Mouse (Mus musculus): ENCODE data around the gene Dcpp2. TPM values are rescaled to one million over a fixed set of nuclear protein-coding genes. Genes with fewer than 3 reads are reported as not detected.
"Not testable (repeated sequence)": the region's sequence is repeated elsewhere in the genome, so short reads cannot be mapped to it uniquely, and the experiment has no call there.

The Dcpp2 gene
- not detected in 2 replicates for polyA plus RNA-seq (2015; fragmentation: Nextera tagmentation; extraction: Ambion mirVana)

- H3K27me3 ChIP-seq (ENCODE audit: control insufficient read depth, insufficient read depth, low read depth, low read length); ATAC-seq; H3K36me3 ChIP-seq (ENCODE audit: control insufficient read depth, insufficient read depth, low read length); H3K9me3 ChIP-seq (replicated peaks; ENCODE audit: control insufficient read depth, low read length, poor library complexity, severe bottlenecking); H3K4me3 ChIP-seq (ENCODE audit: low read depth, low read length); H3K4me2 ChIP-seq (ENCODE audit: low read length); H3K27ac ChIP-seq (ENCODE audit: low read length); H3K9ac ChIP-seq (ENCODE audit: low read depth, low read length); H3K4me1 ChIP-seq (ENCODE audit: control insufficient read depth, insufficient read depth, low read length): not testable (repeated sequence)
- WGBS, result 85% methylated on average over 4 of the region's 4 CpGs
Observed at GRCm38 (mm10) chr17:23880576-23880975, at the start of gene Dcpp2, which contains the start of gene Dcpp1. Gene Dcpp2 (plus strand): TSS chr17:23880880. Gene Dcpp1 (plus strand): TSS chr17:23880876.

- 100% methylated on average over 1 of the region's 1 CpGs for WGBS
- Histone ChIP-seq H3K9me3 (replicated peaks; ENCODE audit: control insufficient read depth, low read length, poor library complexity, severe bottlenecking) (no peaks in the 10 kb centered on the region), H3K27ac (ENCODE audit: low read length) (no peak overlapping the region), H3K4me2 (ENCODE audit: low read length) (no peak overlapping the region), H3K27me3 (ENCODE audit: control insufficient read depth, insufficient read depth, low read depth, low read length) (peaks cover 5% of the 10 kb centered on the region; the same call in 1 of the 2 replicates), H3K36me3 (ENCODE audit: control insufficient read depth, insufficient read depth, low read length) (peaks cover 5% of the 10 kb centered on the region; the same call in 1 of the 2 replicates), H3K4me3 (ENCODE audit: low read depth, low read length) (no peak overlapping the region), H3K4me1 (ENCODE audit: control insufficient read depth, insufficient read depth, low read length) (peaks cover 18% of the 10 kb centered on the region), H3K9ac (ENCODE audit: low read depth, low read length) (no peak overlapping the region)
- no peak for ATAC-seq
Observed at GRCm38 (mm10) chr17:23831201-23831600, 49.5 kb upstream of the Dcpp2 start.

GRCm38 (mm10) chr17:23836006-23836575 lies 44.6 kb upstream of the Dcpp2 start, which contains the start of gene Prss33:
Gene Prss33 (minus strand): TSS chr17:23836056.
- no peak within 1 kb of the TSS for H3K4me3 ChIP-seq (ENCODE audit: low read depth, low read length)
- no peak for ATAC-seq
- H3K27me3 ChIP-seq (ENCODE audit: control insufficient read depth, insufficient read depth, low read depth, low read length), result peaks cover 5% of the 10 kb centered on the region; the same call in 1 of the 2 replicates
- no peaks in the 10 kb centered on the region for H3K36me3 ChIP-seq (ENCODE audit: control insufficient read depth, insufficient read depth, low read length)
- H3K9ac ChIP-seq (ENCODE audit: low read depth, low read length), result no peak within 1 kb of the TSS
- no peak within 1 kb of the TSS for H3K27ac ChIP-seq (ENCODE audit: low read length)
- H3K4me2 ChIP-seq (ENCODE audit: low read length), result no peak within 1 kb of the TSS
- H3K4me1 ChIP-seq (ENCODE audit: control insufficient read depth, insufficient read depth, low read length), result no peaks in the 10 kb centered on the region
- WGBS, result 46% methylated on average over 8 of the region's 8 CpGs
- H3K9me3 ChIP-seq (replicated peaks; ENCODE audit: control insufficient read depth, low read length, poor library complexity, severe bottlenecking), result no peaks in the 10 kb centered on the region

- ATAC-seq, result no peak
- Histone ChIP-seq H3K9ac (ENCODE audit: low read depth, low read length) (no peak overlapping the region), H3K4me1 (ENCODE audit: control insufficient read depth, insufficient read depth, low read length) (no peaks in the 10 kb centered on the region), H3K4me2 (ENCODE audit: low read length) (no peak overlapping the region), H3K9me3 (replicated peaks; ENCODE audit: control insufficient read depth, low read length, poor library complexity, severe bottlenecking) (no peaks in the 10 kb centered on the region), H3K27me3 (ENCODE audit: control insufficient read depth, insufficient read depth, low read depth, low read length) (0 out of 2 replicates have a peak, but pooled peaks cover 2% of the 10 kb centered on the region), H3K36me3 (ENCODE audit: control insufficient read depth, insufficient read depth, low read length) (no peaks in the 10 kb centered on the region), H3K27ac (ENCODE audit: low read length) (no peak overlapping the region), H3K4me3 (ENCODE audit: low read depth, low read length) (no peak overlapping the region)
- 31% methylated on average over 4 of the region's 4 CpGs for WGBS
Observed at GRCm38 (mm10) chr17:23841145-23841544, 39.5 kb upstream of the Dcpp2 start.

GRCm38 (mm10) chr17:23843141-23843811 lies 37.4 kb upstream of the Dcpp2 start:
- ATAC-seq, result no peak
- H3K4me1 ChIP-seq (ENCODE audit: control insufficient read depth, insufficient read depth, low read length), result no peaks in the 10 kb centered on the region
- H3K9ac ChIP-seq (ENCODE audit: low read depth, low read length), result no peak overlapping the region
- 43% methylated on average over 23 of the region's 23 CpGs for WGBS
- no peaks in the 10 kb centered on the region for H3K9me3 ChIP-seq (replicated peaks; ENCODE audit: control insufficient read depth, low read length, poor library complexity, severe bottlenecking)
- H3K4me2 ChIP-seq (ENCODE audit: low read length), result peak overlapping the region; percentile 29
- no peaks in the 10 kb centered on the region for H3K36me3 ChIP-seq (ENCODE audit: control insufficient read depth, insufficient read depth, low read length)
- H3K27me3 ChIP-seq (ENCODE audit: control insufficient read depth, insufficient read depth, low read depth, low read length), result 0 out of 2 replicates have a peak, but pooled peaks cover 2% of the 10 kb centered on the region
- H3K4me3 ChIP-seq (ENCODE audit: low read depth, low read length), result no peak overlapping the region; the same call in 1 of the 2 replicates
- no peak overlapping the region for H3K27ac ChIP-seq (ENCODE audit: low read length)

- 14% methylated on average over 19 of the region's 19 CpGs for WGBS
- H3K27ac ChIP-seq (ENCODE audit: low read length), result no peak within 1 kb of the TSS
- no peaks in the 10 kb centered on the region for H3K4me1 ChIP-seq (ENCODE audit: control insufficient read depth, insufficient read depth, low read length)
- no peaks in the 10 kb centered on the region for H3K9me3 ChIP-seq (replicated peaks; ENCODE audit: control insufficient read depth, low read length, poor library complexity, severe bottlenecking)
- 0 out of 2 replicates have a peak, but pooled peaks cover 2% of the 10 kb centered on the region for H3K27me3 ChIP-seq (ENCODE audit: control insufficient read depth, insufficient read depth, low read depth, low read length)
- H3K9ac ChIP-seq (ENCODE audit: low read depth, low read length), result no peak within 1 kb of the TSS
- peak within 1 kb of the TSS; percentile 29 for H3K4me2 ChIP-seq (ENCODE audit: low read length)
- no peak for ATAC-seq
- H3K4me3 ChIP-seq (ENCODE audit: low read depth, low read length), result no peak within 1 kb of the TSS; the same call in 1 of the 2 replicates
- no peaks in the 10 kb centered on the region for H3K36me3 ChIP-seq (ENCODE audit: control insufficient read depth, insufficient read depth, low read length)
Observed at GRCm38 (mm10) chr17:23843812-23844273, 36.8 kb upstream of the Dcpp2 start, which contains the start of the genes Prss32 and Prss41. Gene Prss32 (plus strand): TSS chr17:23843855. Gene Prss41 (minus strand): TSS chr17:23844172.

- Histone ChIP-seq H3K4me2 (ENCODE audit: low read length) (no peak overlapping the region), H3K27ac (ENCODE audit: low read length) (no peak overlapping the region), H3K27me3 (ENCODE audit: control insufficient read depth, insufficient read depth, low read depth, low read length) (no peaks in the 10 kb centered on the region), H3K4me1 (ENCODE audit: control insufficient read depth, insufficient read depth, low read length) (no peaks in the 10 kb centered on the region), H3K4me3 (ENCODE audit: low read depth, low read length) (no peak overlapping the region), H3K9me3 (replicated peaks; ENCODE audit: control insufficient read depth, low read length, poor library complexity, severe bottlenecking) (no peaks in the 10 kb centered on the region), H3K9ac (ENCODE audit: low read depth, low read length) (no peak overlapping the region), H3K36me3 (ENCODE audit: control insufficient read depth, insufficient read depth, low read length) (no peaks in the 10 kb centered on the region)
- no peak for ATAC-seq
- WGBS, result 57% methylated on average over 2 of the region's 2 CpGs
Observed at GRCm38 (mm10) chr17:23850028-23850427, 30.7 kb upstream of the Dcpp2 start.

- Histone ChIP-seq H3K9ac (ENCODE audit: low read depth, low read length) (no peak overlapping the region), H3K4me2 (ENCODE audit: low read length) (no peak overlapping the region), H3K4me1 (ENCODE audit: control insufficient read depth, insufficient read depth, low read length) (no peaks in the 10 kb centered on the region), H3K4me3 (ENCODE audit: low read depth, low read length) (no peak overlapping the region), H3K27me3 (ENCODE audit: control insufficient read depth, insufficient read depth, low read depth, low read length) (no peaks in the 10 kb centered on the region), H3K27ac (ENCODE audit: low read length) (no peak overlapping the region), H3K36me3 (ENCODE audit: control insufficient read depth, insufficient read depth, low read length) (no peaks in the 10 kb centered on the region), H3K9me3 (replicated peaks; ENCODE audit: control insufficient read depth, low read length, poor library complexity, severe bottlenecking) (no peaks in the 10 kb centered on the region)
- WGBS, result 61% methylated on average over 18 of the region's 19 CpGs
- no peak for ATAC-seq
Observed at GRCm38 (mm10) chr17:23850853-23851749, 29.6 kb upstream of the Dcpp2 start.

All from midbrain, embryonic 16.5 days (tissue).